Mouse (Mus musculus) limb, embryonic 10.5 days (tissue): ENCODE results near the gene Trim63. TPM values are rescaled to one million over a fixed set of nuclear protein-coding genes. Genes with fewer than 3 reads are reported as not detected.

ENCODE experiments used
- DNase-seq: peaks from one replicate; pipeline ENCODE4 v3.0.0-alpha.2; 2017; ENCODE audit warnings: low spot score
- H3K27ac ChIP-seq: fragments of 300-500 bp; sonication (generic); 2 replicates; pipeline ENCODE4 v1.5.1; 2016; ENCODE audit warnings: mild to moderate bottlenecking
- H3K27me3 ChIP-seq: fragments of 300-500 bp; sonication (generic); 2 replicates; pipeline ENCODE4 v1.6.1; 2016; ENCODE audit warnings: low read depth, mild to moderate bottlenecking; ENCODE audit not compliant: poor library complexity, severe bottlenecking
- H3K36me3 ChIP-seq: fragments of 300-500 bp; sonication (generic); 2 replicates; pipeline ENCODE4 v1.6.1; 2016; ENCODE audit warnings: mild to moderate bottlenecking, moderate library complexity
- H3K4me1 ChIP-seq: fragments of 300-500 bp; sonication (generic); 2 replicates; pipeline ENCODE4 v1.6.1; 2016
- H3K4me3 ChIP-seq: fragments of 300-500 bp; sonication (generic); 2 replicates; pipeline ENCODE4 v1.5.1; 2016; ENCODE audit warnings: mild to moderate bottlenecking, moderate library complexity
- H3K9me3 ChIP-seq: fragments of 300-500 bp; sonication (generic); replicated peaks from 2 replicates; pipeline ENCODE4 v1.6.1; 2016; ENCODE audit warnings: mild to moderate bottlenecking
- WGBS: fragments of 180-500 bp; shearing (Covaris S2); methylation state at CpG from one replicate; pipeline ENCODE4 v1.1.7; 2016; 5-methylcytosine and 5-hydroxymethylcytosine counted together
- polyA plus RNA-seq: library from polyadenylated mRNA; unstranded; fragments of >200 nt; fragmentation: Nextera tagmentation; extraction: Ambion mirVana; gene quantifications from 2 replicates; pipeline ENCODE4 v1.2.1, GENCODE M21; 2016

Gene Trim63
- polyA plus RNA-seq, 1 experiment from 2014 or later = 0.95 TPM

DNA sequence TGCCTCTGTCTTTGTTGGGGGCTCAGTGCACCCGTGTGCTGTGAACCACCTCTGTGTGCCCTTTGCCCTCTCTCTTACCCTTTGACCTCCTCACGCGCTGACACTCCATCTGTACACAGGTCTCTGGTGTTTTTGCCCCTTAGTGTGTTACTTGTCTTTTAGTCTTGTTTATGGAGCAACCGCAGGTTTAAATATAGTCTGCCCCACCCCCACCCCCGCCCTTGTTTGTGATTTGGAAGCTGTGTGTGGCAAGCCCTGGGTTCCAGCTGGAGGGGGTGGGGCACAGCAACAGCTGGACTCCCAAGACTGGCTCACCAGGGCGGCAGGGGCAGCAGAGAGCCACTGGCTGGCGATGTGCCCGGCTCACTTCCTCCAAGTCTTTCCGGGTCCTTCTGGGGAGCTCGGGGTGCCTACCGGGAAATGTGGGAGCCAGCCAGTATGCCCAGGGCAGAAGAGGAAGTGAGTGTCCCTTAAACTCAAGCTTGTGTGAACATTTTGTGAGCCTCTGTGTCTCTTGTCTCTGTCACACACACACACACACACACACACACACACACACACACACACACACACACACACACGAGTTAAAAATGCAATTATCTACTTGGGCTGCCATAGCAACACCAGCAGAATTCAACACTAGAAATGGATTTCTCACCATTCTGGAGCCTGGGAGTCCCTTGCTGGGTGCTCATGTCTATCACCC lies 7.4 kb upstream of the Trim63 start:
- DNase-seq = peak; percentile 59
- Histone ChIP-seq H3K36me3 (no peaks in the 10 kb centered on the region), H3K27ac (peak overlapping the region; percentile 66), H3K9me3 (no peaks in the 10 kb centered on the region), H3K4me3 (0 out of 2 replicates have a peak overlapping the region, but pooled peaks have one; percentile 13), H3K27me3 (no peaks in the 10 kb centered on the region), H3K4me1 (peaks cover 12% of the 10 kb centered on the region)
- 19% methylated on average over 12 of the region's 12 CpGs for WGBS

DNA sequence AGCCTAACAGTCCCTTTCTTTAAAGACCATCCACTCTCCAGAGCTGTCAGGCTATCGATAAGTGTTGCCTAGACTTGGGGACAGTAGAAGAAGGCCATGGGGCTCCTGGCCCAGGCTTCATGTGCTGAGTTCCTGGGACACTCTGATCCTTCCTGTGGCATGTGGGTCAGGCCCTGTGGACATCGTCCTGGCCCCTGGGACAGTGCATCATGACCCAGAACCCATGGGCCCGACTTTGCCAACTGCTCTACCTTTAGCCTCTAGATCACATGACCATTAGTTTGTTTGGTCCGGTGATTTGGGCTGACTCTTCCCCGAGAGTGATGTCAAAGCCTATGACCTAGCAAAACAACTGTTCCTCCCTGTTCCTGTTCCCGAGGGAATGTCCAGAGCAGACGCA lies 4.8 kb upstream of the Trim63 start:
- no peak for DNase-seq
- 89% methylated on average over 7 of the region's 7 CpGs for WGBS
- no peak overlapping the region for H3K4me3 ChIP-seq
- H3K4me1 ChIP-seq = peaks cover 22% of the 10 kb centered on the region
- no peaks in the 10 kb centered on the region; the same call in 1 of the 2 replicates for H3K9me3 ChIP-seq
- no peaks in the 10 kb centered on the region for H3K27me3 ChIP-seq
- no peaks in the 10 kb centered on the region for H3K36me3 ChIP-seq
- H3K27ac ChIP-seq = no peak overlapping the region

DNA sequence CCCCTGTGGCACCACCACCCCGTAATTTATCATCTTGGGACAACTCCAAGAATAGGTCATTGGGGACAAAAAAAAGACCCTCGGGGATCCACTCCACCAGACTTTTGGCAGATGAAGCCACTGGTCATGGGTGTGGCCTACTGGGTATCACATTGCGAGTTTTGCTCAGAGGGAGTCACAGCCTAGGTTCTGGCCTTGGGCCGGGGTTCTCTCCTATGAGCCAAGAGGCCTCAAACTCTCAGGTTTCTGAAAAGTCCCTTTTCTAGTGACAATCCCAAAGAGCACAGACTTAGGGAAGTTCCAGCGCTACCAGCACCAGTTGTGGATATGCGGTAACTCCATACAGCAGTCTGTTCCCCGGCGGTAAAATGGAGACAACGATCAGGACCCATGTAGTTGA lies 4.3 kb upstream of the Trim63 start:
- no peak for DNase-seq
- Histone ChIP-seq H3K27me3 (0 out of 2 replicates have a peak, but pooled peaks cover 5% of the 10 kb centered on the region), H3K27ac (no peak overlapping the region), H3K36me3 (no peaks in the 10 kb centered on the region), H3K4me1 (peaks cover 28% of the 10 kb centered on the region), H3K9me3 (no peaks in the 10 kb centered on the region; the same call in 1 of the 2 replicates), H3K4me3 (no peak overlapping the region)
- 89% methylated on average over 9 of the region's 9 CpGs for whole genome bisulfite sequencing

DNA sequence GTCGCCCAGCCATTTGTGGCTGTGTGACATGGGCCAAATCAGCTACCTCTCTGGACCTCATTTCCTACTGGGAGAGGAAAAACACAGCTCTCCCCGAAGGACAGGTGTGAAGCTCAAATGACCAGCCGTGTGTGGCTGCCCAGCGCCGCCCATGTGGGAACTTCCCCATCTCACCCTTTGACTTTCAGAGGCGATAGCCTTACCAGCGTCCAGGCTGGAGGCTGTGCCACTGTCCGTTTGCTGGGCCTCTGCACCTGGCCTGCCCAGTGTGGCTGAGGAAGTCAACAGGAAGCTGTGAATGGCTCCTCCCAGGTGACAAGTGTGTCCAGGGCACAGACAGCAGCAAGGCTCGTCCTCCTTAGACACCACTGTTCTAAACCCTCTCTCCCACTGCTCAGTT lies 3.1 kb upstream of the Trim63 start:
- Histone ChIP-seq H3K9me3 (no peaks in the 10 kb centered on the region; the same call in 1 of the 2 replicates), H3K4me1 (peaks cover 35% of the 10 kb centered on the region), H3K27me3 (0 out of 2 replicates have a peak, but pooled peaks cover 6% of the 10 kb centered on the region), H3K36me3 (no peaks in the 10 kb centered on the region), H3K4me3 (no peak overlapping the region), H3K27ac (no peak overlapping the region)
- no peak for DNase-seq
- WGBS = 87% methylated on average over 9 of the region's 9 CpGs

DNA sequence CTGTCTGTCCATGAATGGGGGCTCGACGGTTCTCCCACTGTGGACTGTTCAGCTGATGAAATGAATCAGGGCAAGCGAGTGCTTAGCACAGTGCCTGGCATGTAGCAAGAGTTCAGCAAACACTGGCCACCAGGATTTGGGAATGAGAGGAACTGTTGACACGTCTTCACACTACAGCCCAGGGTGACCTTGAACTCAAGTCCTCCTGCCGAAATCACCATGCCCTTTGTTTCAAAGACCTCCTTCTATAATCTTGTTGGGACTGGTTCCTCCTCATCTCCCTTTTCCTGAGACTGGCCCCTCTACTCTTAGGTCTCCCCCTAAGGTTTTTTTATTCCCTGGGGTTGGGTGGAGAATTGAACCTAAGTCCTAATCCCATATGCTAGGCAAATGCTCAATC lies 2.6 kb upstream of the Trim63 start:
- WGBS = 92% methylated on average over 5 of the region's 5 CpGs
- Histone ChIP-seq H3K27ac (no peak overlapping the region), H3K4me3 (no peak overlapping the region), H3K9me3 (no peaks in the 10 kb centered on the region; the same call in 1 of the 2 replicates), H3K36me3 (no peaks in the 10 kb centered on the region), H3K27me3 (0 out of 2 replicates have a peak, but pooled peaks cover 6% of the 10 kb centered on the region), H3K4me1 (peaks cover 30% of the 10 kb centered on the region)
- no peak for DNase-seq

DNA sequence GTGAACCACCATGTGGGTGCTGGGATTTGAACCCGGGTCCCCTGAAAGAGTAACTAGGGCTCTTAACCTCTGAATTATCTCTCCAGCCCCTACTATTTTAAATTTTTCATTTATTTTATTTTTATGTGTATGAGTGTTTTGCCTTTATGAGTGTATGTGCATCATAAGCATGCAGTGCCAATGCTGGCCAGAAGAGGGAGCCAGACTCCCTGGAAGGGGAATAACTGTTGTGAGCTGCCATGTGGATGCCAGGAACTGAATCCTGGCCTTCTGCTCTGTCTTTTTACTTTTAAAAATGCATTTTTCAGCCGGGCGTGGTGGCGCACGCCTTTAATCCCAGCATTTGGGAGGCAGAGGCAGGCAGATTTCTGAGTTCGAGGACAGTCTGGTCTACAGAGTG lies 2.0 kb upstream of the Trim63 start:
- Histone ChIP-seq H3K27ac (no peak overlapping the region), H3K4me1 (peaks cover 25% of the 10 kb centered on the region), H3K27me3 (0 out of 2 replicates have a peak, but pooled peaks cover 6% of the 10 kb centered on the region), H3K9me3 (no peaks in the 10 kb centered on the region; the same call in 1 of the 2 replicates), H3K4me3 (no peak overlapping the region), H3K36me3 (no peaks in the 10 kb centered on the region)
- DNase-seq = no peak
- 97% methylated on average over 6 of the region's 6 CpGs for WGBS

DNA sequence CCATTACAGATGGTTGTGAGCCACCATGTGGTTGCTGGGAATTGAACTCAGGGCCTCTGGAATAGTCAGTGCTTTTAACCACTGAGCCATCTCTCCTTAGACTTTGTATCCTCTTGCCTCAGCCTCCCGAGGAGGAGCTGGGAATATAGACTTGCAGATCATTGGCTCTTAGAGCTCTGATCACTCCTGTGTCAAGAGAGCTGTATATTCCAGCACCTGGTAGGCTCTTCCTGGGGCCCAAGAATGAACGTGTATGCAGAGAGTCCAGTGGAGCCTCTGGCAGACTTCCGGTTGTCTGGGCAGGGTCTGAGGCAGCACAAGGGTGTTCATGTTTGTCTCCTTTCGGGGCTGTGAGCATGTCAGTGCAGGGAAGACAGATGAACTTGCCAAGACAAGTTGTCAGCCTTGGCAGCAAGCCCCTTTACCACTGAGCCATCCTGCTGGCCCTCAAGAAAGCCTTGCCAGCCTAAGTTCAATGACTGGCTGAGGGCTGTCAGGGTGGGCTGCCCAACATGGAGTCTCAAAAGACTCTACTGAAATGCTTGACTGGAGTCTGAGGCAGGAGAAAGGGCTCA lies 752 bp upstream of the Trim63 start:
- Histone ChIP-seq H3K27ac (0 out of 2 replicates have a peak overlapping the region, but pooled peaks have one; percentile 38), H3K27me3 (0 out of 2 replicates have a peak, but pooled peaks cover 6% of the 10 kb centered on the region), H3K9me3 (no peaks in the 10 kb centered on the region; the same call in 1 of the 2 replicates), H3K36me3 (no peaks in the 10 kb centered on the region), H3K4me3 (no peak overlapping the region), H3K4me1 (peaks cover 23% of the 10 kb centered on the region)
- DNase-seq = no peak
- 84% methylated on average over 4 of the region's 4 CpGs for WGBS

DNA sequence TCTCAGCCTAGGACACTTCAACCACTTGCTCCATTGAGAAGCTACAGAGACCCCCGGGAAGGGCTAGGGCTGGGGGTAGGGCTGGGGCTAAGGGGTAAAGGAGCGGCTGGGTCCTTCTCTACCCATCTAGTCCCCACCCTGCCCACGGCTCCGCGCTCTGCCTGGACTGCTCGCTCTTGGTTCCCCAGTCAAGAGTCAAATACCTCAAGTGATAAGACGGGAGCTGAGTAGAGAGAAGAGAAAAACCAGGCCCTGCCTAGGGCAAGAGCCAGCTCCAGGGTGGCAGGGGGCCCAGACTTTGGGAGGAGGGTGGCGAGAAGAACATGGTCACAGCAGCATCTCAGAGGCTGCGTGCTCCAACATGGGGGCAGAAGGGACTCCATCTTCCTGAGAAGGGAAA lies 550 bp downstream of the Trim63 start:
- H3K36me3 ChIP-seq = no peaks in the 10 kb centered on the region
- no peak overlapping the region for H3K27ac ChIP-seq
- DNase-seq = no peak
- no peak overlapping the region for H3K4me3 ChIP-seq
- peaks cover 23% of the 10 kb centered on the region for H3K4me1 ChIP-seq
- no peaks in the 10 kb centered on the region; the same call in 1 of the 2 replicates for H3K9me3 ChIP-seq
- peaks cover 6% of the 10 kb centered on the region; the same call in 1 of the 2 replicates for H3K27me3 ChIP-seq
- 72% methylated on average over 9 of the region's 9 CpGs for WGBS

DNA sequence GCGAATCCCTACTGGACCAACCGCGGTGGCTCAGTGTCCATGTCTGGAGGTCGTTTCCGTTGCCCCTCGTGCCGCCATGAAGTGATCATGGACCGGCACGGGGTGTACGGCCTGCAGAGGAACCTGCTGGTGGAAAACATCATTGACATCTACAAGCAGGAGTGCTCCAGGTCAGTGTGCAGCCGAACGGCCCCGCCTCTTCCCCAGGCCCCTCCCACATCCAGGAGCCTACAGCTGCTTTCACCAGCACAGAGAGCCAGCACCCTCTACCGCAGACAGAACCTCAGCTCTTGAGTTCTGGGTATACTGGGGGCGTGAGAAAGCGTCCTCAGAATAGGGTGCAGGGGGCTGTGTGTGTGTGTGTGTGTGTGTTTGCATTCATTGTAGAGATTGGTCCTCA lies 1.5 kb downstream of the Trim63 start:
- no peak for DNase-seq
- Histone ChIP-seq H3K27ac (no peak overlapping the region), H3K27me3 (peaks cover 6% of the 10 kb centered on the region; the same call in 1 of the 2 replicates), H3K36me3 (no peaks in the 10 kb centered on the region), H3K4me3 (no peak overlapping the region), H3K4me1 (peaks cover 23% of the 10 kb centered on the region), H3K9me3 (no peaks in the 10 kb centered on the region; the same call in 1 of the 2 replicates)
- 55% methylated on average over 16 of the region's 16 CpGs for WGBS

DNA sequence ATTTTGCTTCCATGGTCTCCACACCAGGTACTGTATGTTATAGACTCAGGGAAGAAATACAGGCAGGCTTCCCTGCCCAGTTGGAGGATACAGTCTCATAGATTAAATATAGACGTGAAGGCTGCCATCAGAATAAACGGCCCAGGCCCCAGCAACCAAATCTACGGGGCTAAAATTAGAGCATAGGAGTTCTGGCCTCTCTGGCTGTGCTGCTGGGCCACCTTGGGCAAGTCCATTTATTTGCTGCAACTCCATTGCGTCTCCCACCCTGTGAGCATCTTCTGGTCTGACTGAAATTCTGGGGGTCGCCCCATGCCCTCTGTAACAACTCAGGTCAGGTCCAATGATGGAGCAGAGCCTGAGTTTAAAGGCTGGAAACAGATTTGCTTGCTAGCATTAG lies 4.2 kb downstream of the Trim63 start:
- DNase-seq = no peak
- Histone ChIP-seq H3K36me3 (no peaks in the 10 kb centered on the region), H3K4me1 (peaks cover 23% of the 10 kb centered on the region), H3K9me3 (no peaks in the 10 kb centered on the region), H3K27me3 (peaks cover 6% of the 10 kb centered on the region; the same call in 1 of the 2 replicates), H3K27ac (no peak overlapping the region), H3K4me3 (no peak overlapping the region)
- WGBS = 91% methylated on average over 5 of the region's 5 CpGs

DNA sequence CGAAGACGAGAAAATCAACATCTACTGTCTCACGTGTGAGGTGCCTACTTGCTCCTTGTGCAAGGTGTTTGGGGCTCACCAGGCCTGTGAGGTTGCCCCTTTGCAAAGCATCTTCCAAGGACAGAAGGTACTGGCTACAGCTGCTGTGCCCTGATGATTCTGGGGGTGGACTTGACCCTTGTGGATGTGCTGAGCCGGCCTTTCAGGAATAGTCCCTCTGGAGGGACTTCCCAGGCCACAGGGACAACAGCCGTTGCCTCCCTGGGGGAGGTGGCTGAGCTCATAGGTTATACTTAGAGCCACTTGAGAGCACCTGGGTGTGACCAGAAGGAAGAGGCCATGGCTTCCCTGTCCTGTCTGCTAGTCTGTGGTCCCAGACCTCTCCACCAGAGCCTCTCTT lies 4.8 kb downstream of the Trim63 start:
- Histone ChIP-seq H3K9me3 (no peaks in the 10 kb centered on the region), H3K4me3 (no peak overlapping the region), H3K27ac (no peak overlapping the region), H3K27me3 (peaks cover 6% of the 10 kb centered on the region; the same call in 1 of the 2 replicates), H3K36me3 (no peaks in the 10 kb centered on the region), H3K4me1 (peaks cover 17% of the 10 kb centered on the region)
- 74% methylated on average over 5 of the region's 5 CpGs for WGBS
- DNase-seq = no peak

DNA sequence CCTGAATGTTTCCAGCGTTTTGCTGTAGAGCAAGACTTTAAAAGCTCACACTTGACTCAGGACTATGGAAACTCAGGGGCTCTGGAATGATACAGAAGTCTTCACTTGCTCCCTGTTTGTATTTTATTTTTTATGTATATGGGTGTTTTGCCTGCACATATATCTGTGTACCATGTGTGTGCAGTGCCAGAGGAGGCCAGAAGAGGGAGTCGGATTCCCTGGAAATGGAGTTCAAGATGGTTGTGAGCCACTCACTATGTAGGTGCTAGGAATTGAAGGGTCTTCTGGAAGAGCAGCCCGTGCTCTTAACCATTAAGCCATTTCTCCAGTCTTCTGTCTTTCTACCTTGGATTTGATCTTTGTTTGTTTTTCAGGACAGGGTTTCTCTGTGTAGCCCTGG lies 6.6 kb downstream of the Trim63 start:
- Histone ChIP-seq H3K4me1 (peaks cover 2% of the 10 kb centered on the region), H3K36me3 (no peaks in the 10 kb centered on the region), H3K4me3 (no peak overlapping the region), H3K27ac (no peak overlapping the region), H3K27me3 (no peaks in the 10 kb centered on the region; the same call in 1 of the 2 replicates), H3K9me3 (no peaks in the 10 kb centered on the region)
- WGBS = 58% methylated on average over 3 of the region's 3 CpGs
- DNase-seq = no peak

DNA sequence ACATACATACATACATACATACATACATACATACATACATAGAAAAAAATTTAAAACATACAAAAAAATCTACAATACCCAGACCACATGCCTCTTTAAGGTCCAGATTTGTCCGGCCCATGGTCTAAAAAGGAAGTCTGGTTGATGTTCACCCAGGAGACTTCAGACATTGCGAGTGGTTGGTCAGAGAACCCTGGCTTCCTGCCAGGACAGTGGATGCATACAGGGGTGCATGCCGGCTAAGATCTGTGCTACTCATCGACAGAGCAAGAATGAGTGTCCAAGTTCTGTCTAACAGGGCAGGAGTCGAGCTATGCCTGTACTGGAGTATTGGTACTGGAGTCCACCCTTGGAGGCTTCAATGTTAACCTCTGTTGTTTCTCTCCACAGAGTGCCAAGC lies 9.7 kb downstream of the Trim63 start:
- no peaks in the 10 kb centered on the region; the same call in 1 of the 2 replicates for H3K27me3 ChIP-seq
- H3K27ac ChIP-seq = no peak overlapping the region
- no peaks in the 10 kb centered on the region for H3K36me3 ChIP-seq
- no peak overlapping the region for H3K4me3 ChIP-seq
- no peaks in the 10 kb centered on the region for H3K9me3 ChIP-seq
- WGBS = 88% methylated on average over 5 of the region's 5 CpGs
- H3K4me1 ChIP-seq = peaks cover 9% of the 10 kb centered on the region
- no peak for DNase-seq
